Mouse (Mus musculus) G1E (cell line): ENCODE data around the gene Proz. TPM values are rescaled to one million over a fixed set of nuclear protein-coding genes. Genes with fewer than 3 reads are reported as not detected.

ENCODE experiments used
- ATAC-seq: 2 replicates; pipeline ENCODE4 v1.8.0; 2016; ENCODE audit warnings: mild to moderate bottlenecking; ENCODE audit not compliant: insufficient number of reproducible peaks, poor library complexity, low FRiP score, severe bottlenecking; ENCODE audit errors: extremely low read depth
- DNase-seq: peaks from one replicate; pipeline ENCODE4 v3.0.0; 2012; ENCODE audit warnings: low spot score
- H3K27me3 ChIP-seq: 2 replicates; pipeline ENCODE4 v1.6.1; 2012; ENCODE audit warnings: mild to moderate bottlenecking, low read length, inconsistent platforms; ENCODE audit not compliant: insufficient read depth
- H3K36me3 ChIP-seq: replicated peaks from 2 replicates; pipeline ENCODE3; 2012; ENCODE audit warnings: mild to moderate bottlenecking, inconsistent platforms
- H3K4me1 ChIP-seq: 2 replicates; pipeline ENCODE4 v1.6.1; 2012; ENCODE audit warnings: low read depth, low read length, inconsistent platforms, mixed read lengths; ENCODE audit not compliant: insufficient read depth
- H3K4me3 ChIP-seq: 2 replicates; pipeline ENCODE4 v1.5.1; 2012; ENCODE audit warnings: low read depth, mild to moderate bottlenecking, inconsistent platforms, low read length, moderate library complexity, mixed read lengths
- H3K9me3 ChIP-seq: replicated peaks from 2 replicates; pipeline ENCODE4 v1.6.1; 2012; ENCODE audit warnings: inconsistent platforms
- CTCF ChIP-seq: IDR thresholded peaks from 2 replicates; pipeline ENCODE4 v1.5.1; 2012; ENCODE audit warnings: low read depth, low read length, inconsistent platforms, mixed read lengths
- GATA1 ChIP-seq: IDR thresholded peaks from 2 replicates; pipeline ENCODE4 v1.6.1; 2012; ENCODE audit warnings: borderline replicate concordance, low read length, inconsistent platforms, mixed read lengths
- GATA2 ChIP-seq: IDR thresholded peaks from 2 replicates; pipeline ENCODE4 v1.6.1; 2012; ENCODE audit warnings: low read depth, low read length, inconsistent platforms, borderline replicate concordance
- POLR2AphosphoS5 ChIP-seq: IDR thresholded peaks from 2 replicates; pipeline ENCODE4 v1.6.1; 2012; ENCODE audit warnings: low read depth, low read length, inconsistent platforms; ENCODE audit not compliant: insufficient replicate concordance
- TAL1 ChIP-seq: conservative IDR thresholded peaks from 2 replicates; pipeline ENCODE4 v1.6.1; 2012; ENCODE audit warnings: low read depth, low read length, inconsistent platforms, mixed read lengths
- polyA plus RNA-seq: library from polyadenylated mRNA; stranded (reverse); fragments of >175 nt; gene quantifications from 2 replicates; pipeline ENCODE4 v1.2.3, GENCODE M21; 2012
- total RNA-seq, 2 experiments: library from RNA; stranded (forward) in 1 of 2; stranded (reverse) in 1 of 2; fragments of 200-1000 nt in 1 of 2; fragments of >200 nt in 1 of 2; fragmentation: Nextera tagmentation in 1 of 2; gene quantifications; 2 replicates each; pipeline ENCODE4 v1.2.3; 2014 to 2017

The Proz gene
- total and polyA plus RNA-seq, 3 experiments, result 0.05 TPM; not detected in 2

DNA sequence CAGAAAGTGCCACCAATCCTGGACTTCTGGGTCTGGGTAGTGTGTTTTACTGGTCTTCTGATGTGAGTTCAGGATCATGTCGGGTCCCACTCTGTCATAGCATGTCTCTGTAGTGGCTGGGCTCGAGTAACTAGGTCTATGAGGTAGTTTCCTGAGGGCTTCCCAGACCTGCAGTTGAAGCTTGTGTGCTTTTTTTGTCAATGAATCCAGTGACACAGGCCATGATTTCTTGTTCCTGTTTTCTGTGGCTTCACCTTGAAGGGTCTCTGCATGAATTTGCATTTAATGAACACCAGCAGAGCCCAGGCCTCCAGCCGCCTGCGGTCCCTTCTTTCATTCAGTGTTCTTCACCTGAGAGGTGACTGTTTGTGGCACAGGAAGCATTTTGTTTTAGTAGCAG, 52.5 kb downstream of the Proz start:
- Histone ChIP-seq H3K9me3 (no peaks in the 10 kb centered on the region), H3K4me1 (peaks cover 62% of the 10 kb centered on the region), H3K36me3 (peaks cover 77% of the 10 kb centered on the region), H3K4me3 (no peak overlapping the region), H3K27me3 (no peaks in the 10 kb centered on the region)
- no peak for ATAC-seq
- no peak for DNase-seq
- no peak for TF ChIP-seq GATA2
- TF ChIP-seq POLR2AphosphoS5, result no peak

DNA sequence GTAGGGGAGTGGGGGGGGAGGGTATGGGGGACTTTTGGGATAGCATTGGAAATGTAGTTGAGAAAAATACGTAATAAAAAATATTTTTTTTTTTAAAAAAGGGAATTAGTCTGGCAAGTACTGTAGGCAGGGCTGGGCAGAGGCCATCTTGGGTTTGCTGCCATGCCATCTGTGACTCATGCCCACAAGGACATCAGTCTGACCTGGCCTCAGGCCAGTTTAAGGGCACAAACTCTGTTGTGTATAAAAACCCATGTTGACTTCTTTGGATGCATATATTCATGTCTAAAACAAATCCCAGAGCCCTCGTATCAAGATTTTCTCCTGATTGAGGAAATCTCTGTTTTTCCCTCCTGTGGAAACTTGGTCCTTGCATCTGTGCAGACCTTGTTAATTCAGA, 56.4 kb downstream of the Proz start:
- Histone ChIP-seq H3K4me3 (no peak overlapping the region), H3K4me1 (peaks cover 68% of the 10 kb centered on the region), H3K36me3 (peaks cover 86% of the 10 kb centered on the region), H3K27me3 (no peaks in the 10 kb centered on the region), H3K9me3 (no peaks in the 10 kb centered on the region)
- TF ChIP-seq GATA2 (no peak), GATA1 (no peak), POLR2AphosphoS5 (no peak), TAL1 (no peak), CTCF (no peak)
- DNase-seq (no peak), ATAC-seq (no peak)

DNA sequence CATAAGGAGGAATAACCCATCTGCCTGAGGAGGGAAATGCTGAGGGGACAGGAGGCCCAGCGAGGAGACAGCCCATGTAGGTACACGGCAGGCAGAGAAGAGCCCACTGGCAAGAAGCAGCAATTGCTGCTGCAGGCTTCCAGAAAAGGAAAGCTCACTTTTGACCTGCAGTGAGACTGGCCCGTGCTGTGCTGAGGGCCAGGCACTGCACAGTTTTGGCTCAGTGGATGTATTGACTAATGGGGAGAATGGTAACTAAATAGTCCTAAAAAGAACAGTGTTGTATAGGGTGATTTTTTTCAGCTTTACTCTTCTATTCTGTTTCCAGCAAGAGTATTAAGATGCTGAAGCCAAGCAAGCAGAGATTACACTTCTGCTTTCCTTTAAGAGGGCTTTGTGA, 57.8 kb downstream of the Proz start:
- TF ChIP-seq CTCF (no peak), GATA1 (no peak), GATA2 (no peak), POLR2AphosphoS5 (no peak), TAL1 (no peak)
- Histone ChIP-seq H3K27me3 (no peaks in the 10 kb centered on the region), H3K9me3 (no peaks in the 10 kb centered on the region), H3K4me3 (no peak overlapping the region), H3K4me1 (peaks cover 68% of the 10 kb centered on the region), H3K36me3 (peaks cover 83% of the 10 kb centered on the region)
- ATAC-seq, result no peak
- DNase-seq, result no peak

DNA sequence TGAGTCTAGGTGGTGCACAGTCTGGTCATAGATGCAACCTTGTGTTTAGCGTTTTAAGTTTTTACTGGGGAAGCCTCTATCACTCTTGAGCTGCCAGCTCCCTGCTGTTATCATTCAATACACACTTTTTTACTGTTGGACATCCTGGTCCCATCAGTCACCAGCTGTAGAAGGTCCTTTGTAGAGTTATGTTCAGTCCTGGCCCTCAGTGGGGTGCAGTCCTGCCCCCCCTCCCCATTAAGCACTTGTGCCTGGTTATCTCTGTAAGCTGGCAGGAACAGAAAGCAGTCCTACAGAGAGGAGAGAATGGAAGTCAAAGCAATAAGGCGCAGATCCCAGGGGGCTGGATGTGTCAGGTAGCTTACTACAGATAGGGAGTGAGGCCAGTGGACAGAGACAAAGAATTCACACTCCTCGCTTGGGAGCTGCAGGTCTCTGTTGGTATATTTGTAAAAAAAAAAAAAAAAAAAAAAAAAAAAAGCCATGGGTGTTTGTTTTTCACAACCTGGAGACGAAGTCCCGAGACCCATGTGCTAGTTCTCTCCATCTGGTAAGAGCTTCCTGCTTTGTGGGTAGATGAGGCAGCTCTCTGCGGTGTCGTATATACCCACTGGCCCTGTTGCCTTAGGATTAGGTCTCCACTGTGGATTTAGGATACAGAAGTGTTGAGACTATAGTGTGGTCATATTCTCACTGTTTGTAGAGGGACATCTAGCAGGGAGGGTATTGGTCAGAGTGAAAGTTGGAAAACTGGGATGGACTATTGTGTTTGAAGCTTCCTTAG, 60.4 kb downstream of the Proz start:
- Histone ChIP-seq H3K36me3 (peaks cover 86% of the 10 kb centered on the region), H3K4me1 (peaks cover 79% of the 10 kb centered on the region), H3K4me3 (peak overlapping the region; percentile 32; the same call in 1 of the 2 replicates)

DNA sequence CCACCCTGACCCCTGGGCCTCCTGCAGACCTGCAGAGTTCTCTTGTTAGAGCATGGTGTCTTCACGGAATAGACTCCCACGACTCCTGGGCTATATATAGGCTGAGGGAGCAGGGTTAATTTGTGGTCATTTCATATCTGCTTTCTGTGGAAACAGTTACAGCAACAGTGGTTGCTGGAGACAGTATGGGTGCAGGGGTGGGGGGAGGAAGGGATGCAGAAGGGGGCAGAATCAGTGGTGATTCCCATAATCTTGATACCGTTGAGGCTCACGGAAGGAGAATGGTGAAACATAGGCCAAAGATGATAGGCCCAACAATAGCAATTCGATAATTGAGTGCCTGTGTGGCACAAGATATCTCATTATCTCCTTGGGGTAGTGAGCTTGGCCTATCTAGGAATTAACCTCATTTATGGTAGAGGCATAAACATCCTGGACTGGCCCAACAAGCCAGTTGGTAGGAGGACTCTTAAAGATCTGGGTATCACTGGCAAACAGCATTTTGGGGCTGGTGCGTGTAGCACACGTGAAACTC, 62.2 kb downstream of the Proz start:
- no peak for DNase-seq

More for the DNA sequence above, 60.4 kb downstream of the Proz start:
- ATAC-seq (peak; percentile 69), DNase-seq (peak; percentile 37)
- H3K27me3 ChIP-seq, result no peaks in the 10 kb centered on the region
- H3K9me3 ChIP-seq, result no peaks in the 10 kb centered on the region
- no peak for TF ChIP-seq GATA2
- TF ChIP-seq TAL1, result peak; percentile 62
- no peak for TF ChIP-seq GATA1
- TF ChIP-seq POLR2AphosphoS5, result no peak
- TF ChIP-seq CTCF, result no peak

DNA sequence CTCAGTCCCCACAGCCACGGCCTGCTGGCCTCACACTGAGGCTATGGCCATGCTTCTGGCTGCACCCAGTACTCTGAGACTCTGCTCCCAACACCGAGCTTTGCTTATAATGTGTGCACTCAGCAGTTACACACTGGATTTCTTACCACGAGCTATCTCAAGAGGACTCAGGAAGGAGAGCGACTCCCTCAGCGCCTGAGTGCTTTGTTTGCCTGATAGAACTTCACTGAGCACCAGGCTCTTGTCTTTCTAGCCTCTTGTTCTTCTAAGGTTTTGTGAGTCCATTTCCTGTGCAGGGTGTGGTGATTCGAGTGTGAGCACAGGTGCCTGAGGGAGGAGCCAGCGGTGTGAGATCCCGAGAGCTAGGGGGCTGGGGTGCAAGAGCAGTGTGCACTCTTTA, 64.2 kb downstream of the Proz start:
- peaks cover 95% of the 10 kb centered on the region for H3K36me3 ChIP-seq
- DNase-seq, result no peak
- no peaks in the 10 kb centered on the region for H3K27me3 ChIP-seq
- H3K4me3 ChIP-seq, result no peak overlapping the region; the same call in 1 of the 2 replicates
- TF ChIP-seq TAL1 (no peak), GATA1 (no peak), GATA2 (no peak), CTCF (no peak), POLR2AphosphoS5 (no peak)
- H3K9me3 ChIP-seq, result no peaks in the 10 kb centered on the region
- ATAC-seq, result peak; percentile 24; the same call in 1 of the 2 replicates
- peaks cover 62% of the 10 kb centered on the region for H3K4me1 ChIP-seq

More for the DNA sequence above, 62.2 kb downstream of the Proz start:
- peaks cover 80% of the 10 kb centered on the region for H3K4me1 ChIP-seq
- H3K27me3 ChIP-seq, result no peaks in the 10 kb centered on the region
- TF ChIP-seq GATA1, result no peak
- peak; percentile 31; the same call in 1 of the 2 replicates for TF ChIP-seq TAL1
- peak; percentile 46 for ATAC-seq
- no peak overlapping the region for H3K4me3 ChIP-seq
- peaks cover 95% of the 10 kb centered on the region for H3K36me3 ChIP-seq
- no peaks in the 10 kb centered on the region for H3K9me3 ChIP-seq

Other genes starting within 250 kb of the Proz start
- gene Mcf2l, start 187.1 kb upstream of the Proz start, total RNA-seq (2014; fragmentation: Nextera tagmentation), result not detected in 2 replicates
- 0.49 TPM in 1 of 2 replicates, not detected in the other for gene Mcf2l, start 187.1 kb upstream of the Proz start, total RNA-seq (2017)
- gene Mcf2l, start 187.1 kb upstream of the Proz start, polyA plus RNA-seq, result 0.01 TPM in 1 of 2 replicates, not detected in the other
- gene F7, start 34.9 kb upstream of the Proz start, total RNA-seq (2014; fragmentation: Nextera tagmentation), result not detected in 2 replicates
- gene F7, start 34.9 kb upstream of the Proz start, total RNA-seq (2017), result 0.05 TPM in 1 of 2 replicates, not detected in the other
- gene F7, start 34.9 kb upstream of the Proz start, polyA plus RNA-seq, result 0.04 TPM in 1 of 2 replicates, not detected in the other
- gene F10, start 23.6 kb upstream of the Proz start, total RNA-seq (2014; fragmentation: Nextera tagmentation), result not detected in 2 replicates
- gene F10, start 23.6 kb upstream of the Proz start, total RNA-seq (2017), result 0.33 TPM in 1 of 2 replicates, not detected in the other
- gene F10, start 23.6 kb upstream of the Proz start, polyA plus RNA-seq, result not detected in 2 replicates
- gene Pcid2, start 44.5 kb downstream of the Proz start, total RNA-seq (2014; fragmentation: Nextera tagmentation), result 21.6 and 26.3 TPM in 2 replicates
- gene Pcid2, start 44.5 kb downstream of the Proz start, total RNA-seq (2017), result 19.6 and 22.2 TPM in 2 replicates
- gene Pcid2, start 44.5 kb downstream of the Proz start, polyA plus RNA-seq, result 9.8 and 11.6 TPM in 2 replicates
- gene Cul4a, start 44.7 kb downstream of the Proz start, total RNA-seq (2014; fragmentation: Nextera tagmentation), result 122 and 167 TPM in 2 replicates
- gene Cul4a, start 44.7 kb downstream of the Proz start, total RNA-seq (2017), result 113 and 115 TPM in 2 replicates
- 43.4 and 54.1 TPM in 2 replicates for gene Cul4a, start 44.7 kb downstream of the Proz start, polyA plus RNA-seq
- gene Lamp1, start 98.2 kb downstream of the Proz start, total RNA-seq (2014; fragmentation: Nextera tagmentation), result 206 and 208 TPM in 2 replicates
- gene Lamp1, start 98.2 kb downstream of the Proz start, total RNA-seq (2017), result 458 and 554 TPM in 2 replicates
- 150 and 233 TPM in 2 replicates for gene Lamp1, start 98.2 kb downstream of the Proz start, polyA plus RNA-seq
- gene Grtp1, start 139.7 kb downstream of the Proz start, total RNA-seq (2014; fragmentation: Nextera tagmentation), result 11.5 and 17.4 TPM in 2 replicates
- gene Grtp1, start 139.7 kb downstream of the Proz start, total RNA-seq (2017), result 5.7 and 7.4 TPM in 2 replicates
- gene Grtp1, start 139.7 kb downstream of the Proz start, polyA plus RNA-seq, result 10.7 and 12.0 TPM in 2 replicates
- not detected in 2 replicates for gene Adprhl1, start 193.2 kb downstream of the Proz start, total RNA-seq (2014; fragmentation: Nextera tagmentation)
- gene Adprhl1, start 193.2 kb downstream of the Proz start, total RNA-seq (2017), result 0.06 and 0.22 TPM in 2 replicates
- gene Adprhl1, start 193.2 kb downstream of the Proz start, polyA plus RNA-seq, result not detected in 2 replicates
- gene Dcun1d2, start 227.2 kb downstream of the Proz start, total RNA-seq (2014; fragmentation: Nextera tagmentation), result 15.7 and 19.5 TPM in 2 replicates
- 24.0 and 28.5 TPM in 2 replicates for gene Dcun1d2, start 227.2 kb downstream of the Proz start, total RNA-seq (2017)
- 2.9 and 4.6 TPM in 2 replicates for gene Dcun1d2, start 227.2 kb downstream of the Proz start, polyA plus RNA-seq
- 5.8 and 7.0 TPM in 2 replicates for gene Tmco3, start 227.3 kb downstream of the Proz start, total RNA-seq (2014; fragmentation: Nextera tagmentation)
- gene Tmco3, start 227.3 kb downstream of the Proz start, total RNA-seq (2017), result 9.3 and 12.6 TPM in 2 replicates
- 10.2 and 13.4 TPM in 2 replicates for gene Tmco3, start 227.3 kb downstream of the Proz start, polyA plus RNA-seq